Mouse (Mus musculus) bone marrow macrophage, adult 2 months (primary cell): Measurements from ENCODE around the gene Ctnnd1.

ENCODE experiments used
- CTCF ChIP-seq: IDR thresholded peaks from 2 replicates; pipeline ENCODE4 v1.5.1; 2012; ENCODE audit warnings: low read depth, mild to moderate bottlenecking, low read length, moderate library complexity
- POLR2A ChIP-seq: IDR thresholded peaks from 2 replicates; pipeline ENCODE4 v1.6.1; 2012; ENCODE audit warnings: mild to moderate bottlenecking, low read depth, low read length, borderline replicate concordance

DNA sequence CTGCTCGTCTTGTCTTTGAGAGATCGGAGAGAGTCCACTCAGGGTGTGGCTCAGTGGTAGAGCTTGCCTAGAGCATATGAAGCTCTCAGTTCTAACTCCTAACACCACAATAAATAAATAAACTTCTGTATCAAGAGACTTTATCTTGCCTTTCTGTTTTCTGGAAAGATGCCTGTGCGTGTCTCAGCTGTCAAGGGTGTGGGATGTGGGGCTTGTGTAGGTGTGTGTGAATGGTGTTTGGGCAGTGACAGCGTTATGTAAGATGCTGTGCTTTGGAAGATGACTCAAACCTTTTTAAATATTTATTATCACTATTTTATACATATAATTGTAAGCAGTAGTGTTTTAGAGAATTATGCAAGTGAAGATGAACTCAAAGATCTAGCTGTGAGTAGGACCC is 76.4 kb downstream of the Ctnnd1 start:
- TF ChIP-seq CTCF (no peak), POLR2A (no peak)
